Mouse (Mus musculus): ENCODE measurements at regions not wholly inside any gene's neighbourhood (a gene's known extent, or its start where the extent isn't known, plus 50 kb on each side); places are given as distances from the start of the nearest gene placed in this dataset.
A peak's percentile ranks its signal among the peaks of the same experiment; 100 is the strongest.

- no peak overlapping the region for H3K4me3 ChIP-seq (ENCODE audit: insufficient read depth, poor library complexity, severe bottlenecking)
- H3K79me2 ChIP-seq (ENCODE audit: control insufficient read depth, insufficient read depth), result no peaks in the 10 kb centered on the region
- H3K79me3 ChIP-seq (ENCODE audit: low read depth), result no peaks in the 10 kb centered on the region
- H3K27me3 ChIP-seq (ENCODE audit: control insufficient read depth, insufficient read depth, insufficient read length), result peaks cover 4% of the 10 kb centered on the region
- no peaks in the 10 kb centered on the region for H3K36me3 ChIP-seq (ENCODE audit: control insufficient read depth, insufficient read depth)
- no peak for TF ChIP-seq USF1 (IDR thresholded peaks at IDR 0.05; ENCODE audit: low read depth)
- no peak for TF ChIP-seq MYOD1 (IDR thresholded peaks at IDR 0.05; ENCODE audit: control insufficient read depth, insufficient read length, low read depth)
- no peak for TF ChIP-seq MYOG (IDR thresholded peaks at IDR 0.05; ENCODE audit: control insufficient read depth, extremely low read depth, insufficient read length)
- TF ChIP-seq CTCF (IDR thresholded peaks at IDR 0.05; ENCODE audit: control insufficient read depth, insufficient read depth, insufficient read length), result no peak
- TF ChIP-seq FOSL1 (IDR thresholded peaks at IDR 0.05; ENCODE audit: insufficient read depth, low read length, poor library complexity, severe bottlenecking), result no peak
- no peak for TF ChIP-seq MAX (IDR thresholded peaks at IDR 0.05)
- TF ChIP-seq CEBPB (IDR thresholded peaks at IDR 0.05; ENCODE audit: low read depth), result no peak
- H3ac ChIP-seq (ENCODE audit: control insufficient read depth, insufficient read length, low read depth), result no peak overlapping the region
Observed at GRCm38 (mm10) chr1:154117346-154117687, 83.7 kb upstream of the Zfp648 start.

- Histone ChIP-seq H3K79me3 (ENCODE audit: low read depth) (no peaks in the 10 kb centered on the region), H3K79me2 (ENCODE audit: control insufficient read depth, insufficient read depth) (no peaks in the 10 kb centered on the region), H3K4me3 (ENCODE audit: insufficient read depth, poor library complexity, severe bottlenecking) (no peak overlapping the region), H3K27me3 (ENCODE audit: control insufficient read depth, insufficient read depth, insufficient read length) (peaks cover 4% of the 10 kb centered on the region), H3K36me3 (ENCODE audit: control insufficient read depth, insufficient read depth) (no peaks in the 10 kb centered on the region), H3ac (ENCODE audit: control insufficient read depth, insufficient read length, low read depth) (no peak overlapping the region)
- TF ChIP-seq MYOG (IDR thresholded peaks at IDR 0.05; ENCODE audit: control insufficient read depth, extremely low read depth, insufficient read length) (no peak), FOSL1 (IDR thresholded peaks at IDR 0.05; ENCODE audit: insufficient read depth, low read length, poor library complexity, severe bottlenecking) (no peak), CTCF (IDR thresholded peaks at IDR 0.05; ENCODE audit: control insufficient read depth, insufficient read depth, insufficient read length) (no peak), USF1 (IDR thresholded peaks at IDR 0.05; ENCODE audit: low read depth) (no peak), MYOD1 (IDR thresholded peaks at IDR 0.05; ENCODE audit: control insufficient read depth, insufficient read length, low read depth) (no peak)
Observed at GRCm38 (mm10) chr1:154117688-154118373, 83.2 kb upstream of the Zfp648 start.

GRCm38 (mm10) chr1:154118374-154119004 lies 82.5 kb upstream of the Zfp648 start:
- Histone ChIP-seq H3K36me3 (ENCODE audit: control insufficient read depth, insufficient read depth) (no peaks in the 10 kb centered on the region), H3K79me3 (ENCODE audit: low read depth) (no peaks in the 10 kb centered on the region), H3K27me3 (ENCODE audit: control insufficient read depth, insufficient read depth, insufficient read length) (peaks cover 4% of the 10 kb centered on the region), H3ac (ENCODE audit: control insufficient read depth, insufficient read length, low read depth) (no peak overlapping the region), H3K4me3 (ENCODE audit: insufficient read depth, poor library complexity, severe bottlenecking) (no peak overlapping the region), H3K79me2 (ENCODE audit: control insufficient read depth, insufficient read depth) (no peaks in the 10 kb centered on the region)
- TF ChIP-seq USF1 (IDR thresholded peaks at IDR 0.05; ENCODE audit: low read depth) (no peak), CTCF (IDR thresholded peaks at IDR 0.05; ENCODE audit: control insufficient read depth, insufficient read depth, insufficient read length) (peak; percentile 44), MAX (IDR thresholded peaks at IDR 0.05) (no peak), MYOG (IDR thresholded peaks at IDR 0.05; ENCODE audit: control insufficient read depth, extremely low read depth, insufficient read length) (no peak), FOSL1 (IDR thresholded peaks at IDR 0.05; ENCODE audit: insufficient read depth, low read length, poor library complexity, severe bottlenecking) (no peak), MYOD1 (IDR thresholded peaks at IDR 0.05; ENCODE audit: control insufficient read depth, insufficient read length, low read depth) (no peak), CEBPB (IDR thresholded peaks at IDR 0.05; ENCODE audit: low read depth) (peak; percentile 2)

- Histone ChIP-seq H3K79me2 (ENCODE audit: control insufficient read depth, insufficient read depth) (no peaks in the 10 kb centered on the region), H3K36me3 (ENCODE audit: control insufficient read depth, insufficient read depth) (no peaks in the 10 kb centered on the region), H3K4me3 (ENCODE audit: insufficient read depth, poor library complexity, severe bottlenecking) (no peak overlapping the region), H3K27me3 (ENCODE audit: control insufficient read depth, insufficient read depth, insufficient read length) (peaks cover 4% of the 10 kb centered on the region), H3K79me3 (ENCODE audit: low read depth) (no peaks in the 10 kb centered on the region), H3ac (ENCODE audit: control insufficient read depth, insufficient read length, low read depth) (no peak overlapping the region)
- TF ChIP-seq MYOD1 (IDR thresholded peaks at IDR 0.05; ENCODE audit: control insufficient read depth, insufficient read length, low read depth) (no peak), FOSL1 (IDR thresholded peaks at IDR 0.05; ENCODE audit: insufficient read depth, low read length, poor library complexity, severe bottlenecking) (no peak), MAX (IDR thresholded peaks at IDR 0.05) (no peak), CEBPB (IDR thresholded peaks at IDR 0.05; ENCODE audit: low read depth) (no peak), MYOG (IDR thresholded peaks at IDR 0.05; ENCODE audit: control insufficient read depth, extremely low read depth, insufficient read length) (no peak), USF1 (IDR thresholded peaks at IDR 0.05; ENCODE audit: low read depth) (no peak)
Observed at GRCm38 (mm10) chr1:154119611-154120010, 81.4 kb upstream of the Zfp648 start.

GRCm38 (mm10) chr1:154120693-154121092 lies 80.3 kb upstream of the Zfp648 start:
- TF ChIP-seq CEBPB (IDR thresholded peaks at IDR 0.05; ENCODE audit: low read depth) (no peak), USF1 (IDR thresholded peaks at IDR 0.05; ENCODE audit: low read depth) (no peak), MYOG (IDR thresholded peaks at IDR 0.05; ENCODE audit: control insufficient read depth, extremely low read depth, insufficient read length) (no peak), CTCF (IDR thresholded peaks at IDR 0.05; ENCODE audit: control insufficient read depth, insufficient read depth, insufficient read length) (no peak), MAX (IDR thresholded peaks at IDR 0.05) (no peak), MYOD1 (IDR thresholded peaks at IDR 0.05; ENCODE audit: control insufficient read depth, insufficient read length, low read depth) (no peak), FOSL1 (IDR thresholded peaks at IDR 0.05; ENCODE audit: insufficient read depth, low read length, poor library complexity, severe bottlenecking) (no peak)
- no peaks in the 10 kb centered on the region for H3K36me3 ChIP-seq (ENCODE audit: control insufficient read depth, insufficient read depth)
- peaks cover 4% of the 10 kb centered on the region for H3K27me3 ChIP-seq (ENCODE audit: control insufficient read depth, insufficient read depth, insufficient read length)
- H3K79me2 ChIP-seq (ENCODE audit: control insufficient read depth, insufficient read depth), result no peaks in the 10 kb centered on the region
- H3K79me3 ChIP-seq (ENCODE audit: low read depth), result no peaks in the 10 kb centered on the region
- H3ac ChIP-seq (ENCODE audit: control insufficient read depth, insufficient read length, low read depth), result no peak overlapping the region
- no peak overlapping the region for H3K4me3 ChIP-seq (ENCODE audit: insufficient read depth, poor library complexity, severe bottlenecking)

Measured in C2C12 (cell line).